Mouse (Mus musculus) olfactory bulb, adult 2 months (tissue): ENCODE measurements at regions not wholly inside any gene's neighbourhood (a gene's known extent, or its start where the extent isn't known, plus 50 kb on each side); places are given as distances from the start of the nearest gene placed in this dataset.

Source experiments
- CTCF ChIP-seq: fragments of 200-500 bp; IDR thresholded peaks from 2 replicates; pipeline ENCODE4 v1.5.1; 2012; ENCODE audit warnings: low read depth, mild to moderate bottlenecking, low read length, moderate library complexity; ENCODE audit not compliant: insufficient read depth
- POLR2A ChIP-seq: fragments of 200-500 bp; IDR thresholded peaks from 2 replicates; pipeline ENCODE4 v1.6.1; 2012; ENCODE audit warnings: mild to moderate bottlenecking, low read depth, low read length, moderate library complexity; ENCODE audit not compliant: insufficient read depth

- TF ChIP-seq POLR2A (no peak), CTCF (no peak)
Observed at GRCm38 (mm10) chr1:42167790-42168572, 527.6 kb upstream of the Pou3f3 start.
